Mouse (Mus musculus) intestine, embryonic 16.5 days (tissue): ENCODE data around the gene 1600012H06Rik. TPM values are rescaled to one million over a fixed set of nuclear protein-coding genes. Genes with fewer than 3 reads are reported as not detected.
A peak's percentile ranks its signal among the peaks of the same experiment; 100 is the strongest.
"Not testable (repeated sequence)": the region's sequence is repeated elsewhere in the genome, so short reads cannot be mapped to it uniquely, and the experiment has no call there.

Source experiments
- ATAC-seq: fragments of 200-750 bp; cut with Nextera tagmentation; 2 replicates; pipeline ENCODE4 v1.8.0; 2017; ENCODE audit warnings: moderate TSS enrichment, moderate library complexity
- H3K27ac ChIP-seq: fragments of 300-500 bp; sonication (generic); 2 replicates; pipeline ENCODE4 v1.5.1; 2014; ENCODE audit warnings: mild to moderate bottlenecking, low read length
- H3K27me3 ChIP-seq: fragments of 300-500 bp; sonication (generic); replicated peaks from 2 replicates; pipeline ENCODE4 v1.6.1; 2014; ENCODE audit warnings: low read length, control low read depth, mixed read lengths; ENCODE audit not compliant: control insufficient read depth, insufficient read depth
- H3K36me3 ChIP-seq: fragments of 300-500 bp; sonication (generic); 2 replicates; pipeline ENCODE4 v1.6.1; 2014; ENCODE audit warnings: low read length, control low read depth; ENCODE audit not compliant: control insufficient read depth, insufficient read depth
- H3K4me1 ChIP-seq: fragments of 300-500 bp; sonication (generic); 2 replicates; pipeline ENCODE4 v1.6.1; 2014; ENCODE audit warnings: low read length, control low read depth, mixed read lengths; ENCODE audit not compliant: control insufficient read depth, insufficient read depth
- H3K4me2 ChIP-seq: fragments of 300-500 bp; sonication (generic); 2 replicates; pipeline ENCODE4 v1.6.1; 2014; ENCODE audit warnings: low read depth, low read length, control low read depth
- H3K4me3 ChIP-seq: fragments of 300-500 bp; sonication (generic); 2 replicates; pipeline ENCODE4 v1.5.1; 2014; ENCODE audit warnings: mild to moderate bottlenecking, low read length
- H3K9ac ChIP-seq: fragments of 300-500 bp; sonication (generic); 2 replicates; pipeline ENCODE4 v1.6.1; 2014; ENCODE audit warnings: low read depth, low read length
- H3K9me3 ChIP-seq: fragments of 300-500 bp; sonication (generic); 2 replicates; pipeline ENCODE4 v1.6.1; 2016; ENCODE audit warnings: low read length, control low read depth; ENCODE audit not compliant: control insufficient read depth
- WGBS: fragments of 180-500 bp; shearing (Covaris S2); extraction: QIAGEN DNeasy Blood & Tissue Kit; methylation state at CpG from one replicate; pipeline ENCODE4 v1.1.7; 2014; 5-methylcytosine and 5-hydroxymethylcytosine counted together
- polyA plus RNA-seq: library from polyadenylated mRNA; unstranded; fragments of >200 nt; fragmentation: Nextera tagmentation; extraction: Ambion mirVana; gene quantifications from 2 replicates; pipeline ENCODE4 v1.2.1, GENCODE M21; 2015

The 1600012H06Rik gene
- 37.6 and 39.9 TPM in 2 replicates for polyA plus RNA-seq

DNA sequence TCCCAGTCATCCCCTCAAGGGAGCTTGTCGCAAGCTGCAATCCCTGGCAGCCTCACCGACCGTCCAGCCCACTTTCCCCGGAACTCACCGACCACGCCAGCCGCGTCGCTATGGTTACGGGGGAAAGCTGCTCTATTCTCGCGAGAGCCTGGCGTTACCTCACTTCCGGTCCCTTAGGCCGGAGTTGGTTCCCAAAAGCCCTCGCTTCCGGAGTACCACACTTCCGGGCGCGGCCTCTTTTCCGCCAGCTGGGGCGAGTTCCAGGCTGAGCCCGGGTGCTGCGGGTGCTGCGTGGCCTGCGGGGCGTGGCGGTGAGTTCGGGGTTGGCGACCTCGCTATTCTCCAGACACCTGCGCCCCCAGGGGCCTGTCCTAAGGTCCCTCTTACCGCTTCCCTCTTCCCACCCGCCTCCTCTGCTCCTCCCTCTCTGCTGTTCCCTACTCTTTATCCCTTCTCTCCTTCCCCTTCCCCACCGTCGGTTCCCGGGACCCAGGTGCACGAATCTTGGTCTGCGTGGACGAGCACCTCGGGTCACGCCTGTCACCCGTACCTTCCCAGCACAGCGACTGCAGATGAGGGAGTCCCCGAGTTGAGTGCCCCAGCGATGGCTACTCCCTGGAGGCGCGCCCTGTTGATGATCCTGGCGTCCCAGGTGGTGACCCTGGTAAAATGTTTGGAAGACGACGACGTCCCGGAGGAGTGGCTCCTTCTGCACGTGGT lies at the start of gene 1600012H06Rik, which contains the start of gene Wdr27:
Gene 1600012H06Rik (plus strand): TSS at position 176 of the 720 bp plus-strand sequence.
Gene Wdr27 (minus strand): TSS at position 150 of the 720 bp plus-strand sequence.
- peak; percentile 98 for ATAC-seq
- no peaks in the 10 kb centered on the region for H3K36me3 ChIP-seq
- no peaks in the 10 kb centered on the region for H3K9me3 ChIP-seq
- H3K9ac ChIP-seq = peak within 1 kb of the TSS; percentile 87
- H3K4me1 ChIP-seq = peaks cover 5% of the 10 kb centered on the region
- no peaks in the 10 kb centered on the region for H3K27me3 ChIP-seq
- H3K27ac ChIP-seq = peak within 1 kb of the TSS; percentile 79
- H3K4me2 ChIP-seq = peak within 1 kb of the TSS; percentile 91
- peak within 1 kb of the TSS; percentile 82 for H3K4me3 ChIP-seq
- WGBS = under 1% methylated on average over 54 of the region's 54 CpGs

GRCm38 (mm10) chr17:14895058-14895457 lies 47.9 kb upstream of the 1600012H06Rik start:
- H3K4me1 ChIP-seq, ATAC-seq, H3K4me3 ChIP-seq, H3K9me3 ChIP-seq, H3K27me3 ChIP-seq, H3K9ac ChIP-seq, H3K36me3 ChIP-seq, H3K4me2 ChIP-seq, H3K27ac ChIP-seq: not testable (repeated sequence)

GRCm38 (mm10) chr17:14898972-14899371 lies 44.0 kb upstream of the 1600012H06Rik start:
- Histone ChIP-seq H3K4me2 (no peak overlapping the region), H3K36me3 (no peaks in the 10 kb centered on the region), H3K9ac (no peak overlapping the region), H3K27me3 (no peaks in the 10 kb centered on the region), H3K4me3 (no peak overlapping the region), H3K9me3 (no peaks in the 10 kb centered on the region), H3K27ac (no peak overlapping the region), H3K4me1 (no peaks in the 10 kb centered on the region)
- WGBS = 76% methylated on average over 1 of the region's 1 CpGs
- ATAC-seq = no peak

DNA sequence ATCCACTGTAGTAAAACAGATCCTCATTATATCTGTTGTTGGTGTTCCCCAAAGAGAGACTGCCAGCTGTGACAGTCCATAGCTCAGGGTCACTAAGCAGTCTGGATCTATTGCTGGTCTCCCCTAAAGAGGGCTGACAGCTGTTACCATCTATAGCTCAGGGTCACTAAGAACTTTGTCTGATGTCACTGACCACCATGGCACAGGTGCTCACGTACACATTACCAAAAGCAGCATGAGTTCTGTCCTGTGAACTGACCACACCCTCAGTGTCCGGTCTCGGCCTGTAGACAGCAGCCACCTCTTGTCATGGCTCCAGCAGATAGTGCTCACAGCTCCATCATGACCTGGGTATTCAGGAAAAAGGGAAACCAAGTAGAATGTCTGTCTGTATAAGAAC lies 39.8 kb upstream of the 1600012H06Rik start:
- Histone ChIP-seq H3K4me2 (no peak overlapping the region), H3K27ac (no peak overlapping the region), H3K4me1 (no peaks in the 10 kb centered on the region), H3K36me3 (no peaks in the 10 kb centered on the region), H3K4me3 (no peak overlapping the region), H3K9me3 (no peaks in the 10 kb centered on the region), H3K9ac (no peak overlapping the region), H3K27me3 (no peaks in the 10 kb centered on the region)
- WGBS = 88% methylated on average over 3 of the region's 3 CpGs
- ATAC-seq = no peak

- Histone ChIP-seq H3K4me1 (no peaks in the 10 kb centered on the region), H3K9me3 (no peaks in the 10 kb centered on the region), H3K4me2 (no peak overlapping the region), H3K27ac (no peak overlapping the region), H3K9ac (no peak overlapping the region), H3K36me3 (no peaks in the 10 kb centered on the region), H3K4me3 (no peak overlapping the region), H3K27me3 (no peaks in the 10 kb centered on the region)
- ATAC-seq = no peak
- 88% methylated on average over 6 of the region's 6 CpGs for WGBS
Measured at GRCm38 (mm10) chr17:14904206-14904605, 38.8 kb upstream of the 1600012H06Rik start.

GRCm38 (mm10) chr17:14904637-14905265 lies 38.2 kb upstream of the 1600012H06Rik start:
- no peaks in the 10 kb centered on the region for H3K36me3 ChIP-seq
- no peak overlapping the region for H3K4me3 ChIP-seq
- H3K27me3 ChIP-seq = no peaks in the 10 kb centered on the region
- ATAC-seq = 0 out of 2 replicates have a peak, but pooled peaks have one; percentile 28
- H3K4me1 ChIP-seq = no peaks in the 10 kb centered on the region
- no peak overlapping the region for H3K4me2 ChIP-seq
- H3K9ac ChIP-seq = no peak overlapping the region
- no peaks in the 10 kb centered on the region for H3K9me3 ChIP-seq
- no peak overlapping the region for H3K27ac ChIP-seq
- 56% methylated on average over 7 of the region's 7 CpGs for WGBS

GRCm38 (mm10) chr17:14906611-14907010 lies 36.4 kb upstream of the 1600012H06Rik start:
- ATAC-seq = no peak
- Histone ChIP-seq H3K4me2 (no peak overlapping the region), H3K36me3 (no peaks in the 10 kb centered on the region), H3K27ac (no peak overlapping the region), H3K9ac (no peak overlapping the region), H3K4me3 (no peak overlapping the region), H3K9me3 (no peaks in the 10 kb centered on the region), H3K27me3 (no peaks in the 10 kb centered on the region), H3K4me1 (no peaks in the 10 kb centered on the region)
- WGBS = 45% methylated on average over 1 of the region's 1 CpGs

DNA sequence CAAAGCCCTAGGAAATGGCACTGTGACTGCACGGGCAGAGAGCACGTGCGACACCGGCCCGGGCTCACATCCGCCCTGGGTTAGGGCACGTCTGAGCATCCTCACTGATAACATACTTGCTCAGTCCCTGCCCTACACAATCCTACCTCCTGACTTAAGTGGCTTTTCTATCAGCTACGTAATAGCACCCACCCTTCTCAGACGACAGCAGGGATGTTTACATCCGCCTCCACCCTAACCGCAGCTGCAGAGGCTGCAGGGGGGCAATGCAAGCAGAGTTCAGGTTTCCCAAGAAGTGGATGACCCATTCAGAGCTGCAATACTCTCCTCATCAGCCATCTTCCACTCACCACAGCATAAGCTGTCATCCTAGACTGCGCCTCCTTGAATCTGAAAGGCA lies 35.8 kb upstream of the 1600012H06Rik start:
- no peak for ATAC-seq
- WGBS = 68% methylated on average over 12 of the region's 12 CpGs

DNA sequence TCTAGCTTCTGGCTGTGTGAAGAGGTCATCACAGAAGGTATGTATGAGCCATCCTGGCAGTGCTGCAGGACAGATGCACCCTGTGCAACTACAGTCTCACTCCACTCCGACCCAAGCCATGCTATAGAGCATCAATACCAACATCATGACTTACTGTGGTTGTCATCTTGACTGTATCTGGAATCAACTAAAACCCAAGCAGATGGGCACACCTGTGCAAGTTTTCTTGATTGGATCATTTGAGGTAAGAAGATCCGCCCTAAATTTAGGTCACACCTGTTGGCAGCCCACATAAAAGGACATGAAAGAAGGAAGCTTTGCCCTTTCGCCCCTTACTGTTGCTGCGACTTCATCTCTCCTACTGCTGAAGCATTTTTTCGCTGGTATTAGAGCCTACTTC lies 33.7 kb upstream of the 1600012H06Rik start:
- H3K4me2 ChIP-seq = no peak overlapping the region
- H3K4me3 ChIP-seq = no peak overlapping the region
- no peak overlapping the region for H3K27ac ChIP-seq
- no peaks in the 10 kb centered on the region for H3K9me3 ChIP-seq
- WGBS = 92% methylated on average over 5 of the region's 5 CpGs
- no peaks in the 10 kb centered on the region for H3K4me1 ChIP-seq
- no peak for ATAC-seq
- H3K36me3 ChIP-seq = no peaks in the 10 kb centered on the region
- H3K9ac ChIP-seq = no peak overlapping the region
- H3K27me3 ChIP-seq = no peaks in the 10 kb centered on the region

More for the DNA sequence above, 35.8 kb upstream of the 1600012H06Rik start:
- Histone ChIP-seq H3K9me3 (no peaks in the 10 kb centered on the region), H3K4me1 (no peaks in the 10 kb centered on the region), H3K36me3 (no peaks in the 10 kb centered on the region), H3K4me3 (no peak overlapping the region), H3K4me2 (no peak overlapping the region), H3K27ac (no peak overlapping the region), H3K27me3 (no peaks in the 10 kb centered on the region), H3K9ac (no peak overlapping the region)
